Mouse (Mus musculus): ENCODE measurements at regions not wholly inside any gene's neighbourhood (a gene's known extent, or its start where the extent isn't known, plus 50 kb on each side); places are given as distances from the start of the nearest gene placed in this dataset.

GRCm38 (mm10) chr7:137714318-137714962 is 277.0 kb downstream of the Glrx3 start:
- no peak overlapping the region for H3K27ac ChIP-seq (ENCODE audit: low read length)
- ATAC-seq (replicated peaks; ENCODE audit: extremely low read depth, insufficient read depth, low FRiP score) = no peak; the same call in 1 of the 2 replicates
- H3K27me3 ChIP-seq (ENCODE audit: control insufficient read depth, insufficient read depth, low read length) = no peaks in the 10 kb centered on the region
- H3K4me1 ChIP-seq (ENCODE audit: control insufficient read depth, insufficient read depth, low read length) = no peaks in the 10 kb centered on the region
- H3K4me2 ChIP-seq (ENCODE audit: low read depth, low read length) = no peak overlapping the region
- no peaks in the 10 kb centered on the region for H3K9me3 ChIP-seq (replicated peaks; ENCODE audit: control insufficient read depth, low read length)
- no peak overlapping the region for H3K9ac ChIP-seq (ENCODE audit: low read length)
- WGBS = 25% methylated on average over 12 of the region's 12 CpGs
- no peak overlapping the region for H3K4me3 ChIP-seq (ENCODE audit: low read length)
- no peaks in the 10 kb centered on the region for H3K36me3 ChIP-seq (ENCODE audit: control insufficient read depth, insufficient read depth)

GRCm38 (mm10) chr7:137715126-137715900 is 277.9 kb downstream of the Glrx3 start:
- ATAC-seq (replicated peaks; ENCODE audit: extremely low read depth, insufficient read depth, low FRiP score) = no peak
- H3K36me3 ChIP-seq (ENCODE audit: control insufficient read depth, insufficient read depth) = no peaks in the 10 kb centered on the region
- 61% methylated on average over 6 of the region's 6 CpGs for WGBS

GRCm38 (mm10) chr7:137723361-137724040 is 286.1 kb downstream of the Glrx3 start:
- no peak overlapping the region for H3K4me2 ChIP-seq (ENCODE audit: low read depth, low read length)
- no peaks in the 10 kb centered on the region for H3K4me1 ChIP-seq (ENCODE audit: control insufficient read depth, insufficient read depth, low read length)
- no peaks in the 10 kb centered on the region for H3K36me3 ChIP-seq (ENCODE audit: control insufficient read depth, insufficient read depth)
- no peak overlapping the region for H3K9ac ChIP-seq (ENCODE audit: low read length)
- H3K27ac ChIP-seq (ENCODE audit: low read length) = no peak overlapping the region
- H3K27me3 ChIP-seq (ENCODE audit: control insufficient read depth, insufficient read depth, low read length) = no peaks in the 10 kb centered on the region
- ATAC-seq (replicated peaks; ENCODE audit: extremely low read depth, insufficient read depth, low FRiP score) = no peak
- H3K4me3 ChIP-seq (ENCODE audit: low read length) = no peak overlapping the region
- H3K9me3 ChIP-seq (replicated peaks; ENCODE audit: control insufficient read depth, low read length) = no peaks in the 10 kb centered on the region
- WGBS = 50% methylated on average over 7 of the region's 7 CpGs

More at GRCm38 (mm10) chr7:137715126-137715900, 277.9 kb downstream of the Glrx3 start:
- Histone ChIP-seq H3K27me3 (ENCODE audit: control insufficient read depth, insufficient read depth, low read length) (no peaks in the 10 kb centered on the region), H3K27ac (ENCODE audit: low read length) (no peak overlapping the region), H3K9me3 (replicated peaks; ENCODE audit: control insufficient read depth, low read length) (no peaks in the 10 kb centered on the region), H3K9ac (ENCODE audit: low read length) (no peak overlapping the region), H3K4me1 (ENCODE audit: control insufficient read depth, insufficient read depth, low read length) (no peaks in the 10 kb centered on the region), H3K4me3 (ENCODE audit: low read length) (no peak overlapping the region), H3K4me2 (ENCODE audit: low read depth, low read length) (no peak overlapping the region)

- Histone ChIP-seq H3K36me3 (ENCODE audit: control insufficient read depth, insufficient read depth) (no peaks in the 10 kb centered on the region), H3K27me3 (ENCODE audit: control insufficient read depth, insufficient read depth, low read length) (no peaks in the 10 kb centered on the region), H3K9ac (ENCODE audit: low read length) (no peak overlapping the region), H3K4me2 (ENCODE audit: low read depth, low read length) (no peak overlapping the region), H3K9me3 (replicated peaks; ENCODE audit: control insufficient read depth, low read length) (no peaks in the 10 kb centered on the region), H3K4me1 (ENCODE audit: control insufficient read depth, insufficient read depth, low read length) (no peaks in the 10 kb centered on the region), H3K27ac (ENCODE audit: low read length) (no peak overlapping the region), H3K4me3 (ENCODE audit: low read length) (no peak overlapping the region)
- ATAC-seq (replicated peaks; ENCODE audit: extremely low read depth, insufficient read depth, low FRiP score) = peak; percentile 41
- WGBS = 65% methylated on average over 7 of the region's 7 CpGs
These were observed 288.6 kb downstream of the Glrx3 start for GRCm38 (mm10) chr7:137726031-137726430.

- ATAC-seq (replicated peaks; ENCODE audit: extremely low read depth, insufficient read depth, low FRiP score) = no peak
- H3K4me1 ChIP-seq (ENCODE audit: control insufficient read depth, insufficient read depth, low read length) = peaks cover 3% of the 10 kb centered on the region; the same call in 1 of the 2 replicates
- H3K27ac ChIP-seq (ENCODE audit: low read length) = no peak overlapping the region
- H3K4me3 ChIP-seq (ENCODE audit: low read length) = no peak overlapping the region
- no peaks in the 10 kb centered on the region for H3K36me3 ChIP-seq (ENCODE audit: control insufficient read depth, insufficient read depth)
- no peaks in the 10 kb centered on the region for H3K27me3 ChIP-seq (ENCODE audit: control insufficient read depth, insufficient read depth, low read length)
- no peaks in the 10 kb centered on the region for H3K9me3 ChIP-seq (replicated peaks; ENCODE audit: control insufficient read depth, low read length)
- 81% methylated on average over 5 of the region's 5 CpGs for WGBS
- no peak overlapping the region for H3K9ac ChIP-seq (ENCODE audit: low read length)
- H3K4me2 ChIP-seq (ENCODE audit: low read depth, low read length) = no peak overlapping the region
These were observed 298.6 kb downstream of the Glrx3 start for GRCm38 (mm10) chr7:137735873-137736527.

- no peaks in the 10 kb centered on the region for H3K36me3 ChIP-seq (ENCODE audit: control insufficient read depth, insufficient read depth)
- no peak overlapping the region for H3K27ac ChIP-seq (ENCODE audit: low read length)
- H3K4me2 ChIP-seq (ENCODE audit: low read depth, low read length) = no peak overlapping the region
- no peak overlapping the region for H3K9ac ChIP-seq (ENCODE audit: low read length)
- H3K4me1 ChIP-seq (ENCODE audit: control insufficient read depth, insufficient read depth, low read length) = 0 out of 2 replicates have a peak, but pooled peaks cover 3% of the 10 kb centered on the region
- H3K27me3 ChIP-seq (ENCODE audit: control insufficient read depth, insufficient read depth, low read length) = no peaks in the 10 kb centered on the region
- no peaks in the 10 kb centered on the region for H3K9me3 ChIP-seq (replicated peaks; ENCODE audit: control insufficient read depth, low read length)
- H3K4me3 ChIP-seq (ENCODE audit: low read length) = no peak overlapping the region
- WGBS = 47% methylated on average over 3 of the region's 3 CpGs
- ATAC-seq (replicated peaks; ENCODE audit: extremely low read depth, insufficient read depth, low FRiP score) = no peak
These were observed 304.3 kb downstream of the Glrx3 start for GRCm38 (mm10) chr7:137741702-137742101.

GRCm38 (mm10) chr7:137742297-137742751 is 304.9 kb downstream of the Glrx3 start:
- Histone ChIP-seq H3K4me3 (ENCODE audit: low read length) (no peak overlapping the region), H3K27me3 (ENCODE audit: control insufficient read depth, insufficient read depth, low read length) (no peaks in the 10 kb centered on the region), H3K4me1 (ENCODE audit: control insufficient read depth, insufficient read depth, low read length) (0 out of 2 replicates have a peak, but pooled peaks cover 3% of the 10 kb centered on the region), H3K36me3 (ENCODE audit: control insufficient read depth, insufficient read depth) (no peaks in the 10 kb centered on the region), H3K4me2 (ENCODE audit: low read depth, low read length) (no peak overlapping the region), H3K27ac (ENCODE audit: low read length) (no peak overlapping the region), H3K9me3 (replicated peaks; ENCODE audit: control insufficient read depth, low read length) (no peaks in the 10 kb centered on the region), H3K9ac (ENCODE audit: low read length) (no peak overlapping the region)
- 23% methylated on average over 7 of the region's 7 CpGs for WGBS
- ATAC-seq (replicated peaks; ENCODE audit: extremely low read depth, insufficient read depth, low FRiP score) = no peak

GRCm38 (mm10) chr7:137745575-137745974 is 308.2 kb downstream of the Glrx3 start:
- Histone ChIP-seq H3K4me3 (ENCODE audit: low read length) (no peak overlapping the region), H3K9me3 (replicated peaks; ENCODE audit: control insufficient read depth, low read length) (no peaks in the 10 kb centered on the region), H3K4me1 (ENCODE audit: control insufficient read depth, insufficient read depth, low read length) (0 out of 2 replicates have a peak, but pooled peaks cover 3% of the 10 kb centered on the region), H3K9ac (ENCODE audit: low read length) (no peak overlapping the region), H3K27me3 (ENCODE audit: control insufficient read depth, insufficient read depth, low read length) (no peaks in the 10 kb centered on the region), H3K4me2 (ENCODE audit: low read depth, low read length) (no peak overlapping the region), H3K36me3 (ENCODE audit: control insufficient read depth, insufficient read depth) (no peaks in the 10 kb centered on the region), H3K27ac (ENCODE audit: low read length) (no peak overlapping the region)
- WGBS = 59% methylated on average over 1 of the region's 1 CpGs
- ATAC-seq (replicated peaks; ENCODE audit: extremely low read depth, insufficient read depth, low FRiP score) = no peak

All from heart, embryonic 16.5 days (tissue).